Mouse (Mus musculus) inflammation-experienced regulatory T-cells, adult 6 months (primary cell): ENCODE measurements at regions not wholly inside any gene's neighbourhood (a gene's known extent, or its start where the extent isn't known, plus 50 kb on each side); places are given as distances from the start of the nearest gene placed in this dataset.

Experiments
- ATAC-seq: one replicate; pipeline ENCODE4 v1.8.0; 2017

DNA sequence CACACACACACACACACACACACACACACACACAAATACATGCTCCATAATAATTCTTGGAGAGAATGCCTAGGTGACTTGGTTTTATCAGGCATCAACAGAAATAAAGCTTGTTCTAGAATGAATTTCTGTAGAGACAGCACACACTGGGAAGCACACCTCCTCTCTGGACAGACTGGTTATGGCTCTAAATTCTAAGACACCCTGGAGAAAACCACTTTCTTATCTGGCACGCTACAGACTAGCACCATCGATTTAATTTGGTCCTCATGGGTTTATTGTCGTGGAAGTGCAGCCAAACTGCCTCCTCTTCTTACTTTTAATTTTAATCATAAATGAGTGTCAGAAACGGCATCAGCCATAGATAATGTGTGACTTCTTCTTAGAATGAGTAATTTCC lies 422.8 kb upstream of the Adgrl2 start:
- ATAC-seq: no peak

- no peak for ATAC-seq
Observed at GRCm38 (mm10) chr3:149410518-149410917, 420.2 kb upstream of the Adgrl2 start.

DNA sequence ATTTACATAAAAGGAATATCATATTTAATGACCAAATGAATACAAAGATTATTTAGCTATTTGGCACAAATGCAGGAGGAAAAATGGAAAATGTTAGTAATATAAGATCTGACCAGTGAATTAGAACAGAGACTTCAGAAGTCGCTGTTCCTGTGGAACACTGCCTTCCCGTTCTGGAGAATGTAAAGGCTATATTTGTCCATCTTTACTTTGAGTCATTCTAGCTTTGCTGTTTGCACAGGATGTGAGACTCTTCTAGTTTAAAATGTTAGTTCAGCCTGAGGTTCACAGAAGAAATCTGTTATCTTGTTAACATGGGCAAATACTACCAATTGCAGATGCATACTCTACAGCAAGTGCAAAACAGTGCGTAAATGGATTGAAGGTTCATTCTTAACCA lies 418.5 kb upstream of the Adgrl2 start:
- no peak for ATAC-seq

- no peak for ATAC-seq
Observed at GRCm38 (mm10) chr3:149405872-149406271, 415.5 kb upstream of the Adgrl2 start.

GRCm38 (mm10) chr3:149404691-149405090 lies 414.3 kb upstream of the Adgrl2 start:
- ATAC-seq: no peak

DNA sequence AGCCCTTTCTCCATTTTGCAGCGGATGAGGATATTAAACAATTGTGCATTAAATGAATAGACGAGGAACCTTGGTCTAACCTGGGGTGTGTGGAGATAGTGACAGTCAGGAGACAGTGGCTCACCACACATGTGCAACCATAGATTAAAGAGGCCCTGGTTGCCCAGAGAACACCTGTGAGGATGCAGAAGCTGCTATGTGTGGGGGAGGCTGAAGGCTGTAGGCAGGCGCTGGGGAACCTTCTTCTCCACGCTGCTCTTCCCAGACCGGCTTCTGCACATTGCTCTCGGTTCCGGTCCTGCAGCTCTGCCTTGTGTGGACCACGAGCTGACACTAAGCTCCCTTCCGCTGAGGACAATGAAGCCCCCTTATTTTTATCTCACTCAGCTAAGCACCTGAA lies 412.1 kb upstream of the Adgrl2 start:
- ATAC-seq: no peak

DNA sequence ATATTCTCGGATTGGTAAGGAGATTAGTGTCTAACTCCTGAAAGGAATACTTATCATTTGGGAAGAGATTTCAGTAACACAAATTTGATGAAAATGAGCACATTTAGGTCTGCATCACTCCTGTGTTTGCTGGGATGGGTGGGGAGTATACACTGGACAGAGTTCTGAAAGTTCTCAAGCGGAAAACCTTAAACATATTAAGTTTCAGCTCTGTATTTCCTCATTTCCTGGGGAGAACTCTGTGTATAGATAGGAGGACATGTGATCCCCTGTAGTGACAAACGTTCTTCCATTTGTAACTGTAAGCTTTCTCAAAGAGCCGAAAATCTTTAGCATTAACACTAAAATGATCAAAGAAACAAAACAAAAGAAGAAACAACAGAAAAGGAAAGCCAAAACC lies 404.7 kb upstream of the Adgrl2 start:
- ATAC-seq: no peak

DNA sequence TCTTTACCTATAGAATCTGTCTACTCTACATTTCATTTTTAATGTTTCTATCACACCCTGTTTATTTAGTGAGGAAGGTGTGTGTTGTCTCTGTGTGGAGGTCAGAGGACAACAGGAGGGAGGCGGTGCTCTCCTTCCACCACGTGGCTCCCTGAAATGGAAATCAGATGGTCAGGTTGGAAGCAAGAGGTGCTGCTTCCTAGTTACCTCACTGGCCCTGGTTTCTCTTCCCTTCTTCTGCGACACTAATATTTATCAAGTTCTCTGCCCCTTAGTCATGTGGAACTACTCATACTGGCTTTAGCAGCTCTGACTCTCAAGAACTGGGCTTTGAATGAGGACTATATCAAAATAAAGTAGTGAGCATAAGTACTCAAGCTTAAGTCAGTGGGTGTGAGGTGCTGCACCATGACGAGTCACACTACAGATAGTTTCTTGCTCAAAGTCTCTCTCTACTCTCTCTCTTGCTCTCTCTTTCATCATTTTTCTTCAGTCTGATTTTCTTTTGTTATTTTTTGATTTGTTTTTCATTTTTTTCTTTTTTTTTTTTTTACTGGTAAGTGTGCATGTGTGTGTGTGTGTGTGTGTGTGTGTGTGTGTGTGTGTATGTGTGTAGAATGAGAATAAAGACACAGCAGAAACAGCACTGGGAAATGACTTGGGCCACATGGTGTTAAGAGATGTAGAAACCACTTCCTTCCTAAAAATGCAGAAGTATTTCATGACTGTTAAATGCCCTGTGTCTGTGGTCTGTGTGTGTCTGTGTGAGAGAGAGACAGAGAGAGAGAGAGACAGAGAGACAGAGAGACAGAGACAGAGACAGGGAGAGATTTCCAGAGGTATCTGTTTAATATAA lies 403.2 kb upstream of the Adgrl2 start:
- no peak for ATAC-seq

DNA sequence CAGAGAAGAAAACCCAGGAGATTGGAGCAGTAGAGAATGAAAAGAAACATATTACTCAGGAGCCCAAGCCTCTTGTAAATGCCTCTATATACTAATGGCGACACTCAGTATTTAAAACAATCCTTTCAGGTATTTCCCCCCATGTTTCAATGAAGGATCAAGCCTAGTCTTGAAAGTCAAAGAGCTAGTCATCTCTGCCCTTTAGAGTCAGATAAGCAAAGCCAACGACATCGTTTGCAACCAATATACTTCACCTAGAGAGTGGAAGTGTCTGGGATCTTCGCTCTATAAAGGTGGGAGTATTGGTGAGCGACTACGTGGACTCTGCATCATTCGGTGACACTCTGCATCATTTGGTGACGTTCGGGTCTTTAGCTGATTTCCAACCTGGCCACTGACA lies 401.8 kb upstream of the Adgrl2 start:
- ATAC-seq: no peak

- ATAC-seq: no peak
Observed at GRCm38 (mm10) chr3:149387537-149387936, 397.2 kb upstream of the Adgrl2 start.

- ATAC-seq: no peak
Observed at GRCm38 (mm10) chr3:149386027-149386426, 395.7 kb upstream of the Adgrl2 start.

DNA sequence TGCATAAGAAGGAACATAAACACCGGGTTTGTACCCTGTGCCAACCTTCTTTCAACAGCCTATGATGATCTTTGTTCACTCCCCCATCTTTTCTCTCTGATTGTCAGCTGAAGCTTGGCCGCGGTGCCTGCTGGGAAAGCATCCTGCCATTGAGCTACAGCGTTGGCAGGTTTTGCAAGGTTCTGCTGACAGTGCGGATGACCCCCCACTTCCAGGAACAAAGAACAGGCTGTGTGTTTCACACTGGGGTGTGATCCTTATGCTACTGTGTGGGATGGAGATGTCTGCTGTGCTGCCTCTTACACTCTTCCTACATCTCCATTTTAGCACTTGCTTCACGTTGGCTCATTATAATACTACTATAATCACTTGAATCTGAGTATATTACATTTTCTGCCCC lies 395.0 kb upstream of the Adgrl2 start:
- ATAC-seq: no peak

DNA sequence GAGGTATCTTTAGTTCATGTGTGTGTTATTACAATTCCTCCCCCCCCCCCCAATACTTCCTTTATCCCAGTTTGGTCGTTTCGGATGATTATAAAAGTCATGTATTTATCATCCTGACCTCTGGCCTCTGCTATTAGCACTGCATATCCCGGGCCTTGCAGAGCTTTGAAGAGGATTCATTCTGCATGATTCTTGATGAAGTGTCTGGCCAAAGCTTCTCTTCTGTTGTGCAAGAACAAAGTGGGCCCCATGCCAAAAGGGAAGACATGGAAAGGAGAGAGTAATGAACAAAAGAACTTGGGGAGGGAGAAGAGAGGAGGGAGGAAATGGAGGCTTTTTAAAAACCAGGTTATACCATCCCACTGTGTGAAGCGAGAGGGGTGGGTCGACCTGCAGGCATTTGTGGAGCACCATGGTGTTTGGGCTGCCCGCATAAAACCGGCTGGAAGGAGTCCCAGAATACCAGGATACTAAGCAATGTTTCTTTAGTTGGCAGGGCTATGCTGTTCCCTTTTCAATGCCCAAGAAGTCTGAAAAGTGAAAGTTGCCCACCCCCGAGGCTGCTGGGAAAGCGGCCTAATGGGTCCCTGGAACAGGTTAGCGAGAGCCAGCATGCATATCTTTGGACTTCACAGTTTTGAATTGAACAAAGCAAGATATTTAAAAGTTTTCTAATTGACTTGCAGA lies 391.3 kb upstream of the Adgrl2 start:
- ATAC-seq: no peak

GRCm38 (mm10) chr3:149381051-149381450 lies 390.7 kb upstream of the Adgrl2 start:
- no peak for ATAC-seq

GRCm38 (mm10) chr3:149379866-149380472 lies 389.6 kb upstream of the Adgrl2 start:
- no peak for ATAC-seq

DNA sequence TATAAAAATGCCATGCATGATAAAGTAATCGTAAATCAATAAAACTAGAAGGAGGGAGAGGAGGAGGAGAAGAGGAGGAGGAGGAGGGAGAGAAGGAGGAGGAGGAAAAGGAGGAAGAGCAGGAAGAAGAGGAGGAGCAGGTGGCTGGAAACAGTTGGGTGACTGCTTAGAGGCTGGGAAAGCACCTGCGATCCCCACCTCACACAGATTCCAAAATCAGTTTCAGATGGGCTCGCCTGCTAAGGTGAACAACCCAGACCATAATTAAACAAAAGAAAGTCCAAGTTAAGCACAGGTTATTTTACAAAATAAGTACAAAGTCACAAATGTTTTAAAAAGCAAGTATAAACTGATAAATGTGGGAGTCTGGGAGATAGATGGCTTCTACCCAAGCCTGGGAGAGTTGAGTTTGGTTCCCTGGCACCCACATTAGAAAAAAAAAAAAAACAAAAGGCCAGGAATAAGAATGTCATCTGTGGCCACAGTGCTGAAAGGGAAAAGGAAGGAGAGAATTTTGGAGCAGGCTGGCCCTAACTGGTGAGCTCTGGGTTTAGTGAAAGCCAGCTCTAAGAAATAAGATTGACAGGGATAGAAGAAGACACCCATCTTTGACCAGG lies 389.0 kb upstream of the Adgrl2 start:
- no peak for ATAC-seq

- ATAC-seq: no peak
Observed at GRCm38 (mm10) chr3:149371439-149371838, 381.1 kb upstream of the Adgrl2 start.

GRCm38 (mm10) chr3:149370517-149371227 lies 380.3 kb upstream of the Adgrl2 start:
- ATAC-seq: no peak

DNA sequence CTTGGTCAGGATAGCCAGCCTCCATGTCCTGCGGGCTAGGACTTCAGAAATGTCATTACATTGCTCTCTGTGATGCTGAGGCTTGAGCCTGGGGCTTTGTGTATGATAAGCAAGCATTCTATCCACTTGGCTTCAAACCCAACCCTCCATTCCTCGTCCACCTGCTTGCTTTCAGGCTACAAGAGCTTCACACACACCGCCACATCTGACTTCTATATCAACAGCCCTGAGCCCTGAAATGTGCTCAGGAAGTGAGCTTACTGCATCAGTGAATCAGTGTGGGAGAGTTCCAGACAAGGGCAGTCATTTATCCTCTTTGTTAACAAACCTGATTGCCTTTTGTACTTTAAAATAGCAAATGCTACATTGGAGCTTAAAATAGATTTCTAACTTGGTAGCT lies 377.5 kb upstream of the Adgrl2 start:
- ATAC-seq: no peak

- no peak for ATAC-seq
Observed at GRCm38 (mm10) chr3:149360164-149360563, 369.8 kb upstream of the Adgrl2 start.

- ATAC-seq: no peak
Observed at GRCm38 (mm10) chr3:149358570-149359193, 368.3 kb upstream of the Adgrl2 start.

DNA sequence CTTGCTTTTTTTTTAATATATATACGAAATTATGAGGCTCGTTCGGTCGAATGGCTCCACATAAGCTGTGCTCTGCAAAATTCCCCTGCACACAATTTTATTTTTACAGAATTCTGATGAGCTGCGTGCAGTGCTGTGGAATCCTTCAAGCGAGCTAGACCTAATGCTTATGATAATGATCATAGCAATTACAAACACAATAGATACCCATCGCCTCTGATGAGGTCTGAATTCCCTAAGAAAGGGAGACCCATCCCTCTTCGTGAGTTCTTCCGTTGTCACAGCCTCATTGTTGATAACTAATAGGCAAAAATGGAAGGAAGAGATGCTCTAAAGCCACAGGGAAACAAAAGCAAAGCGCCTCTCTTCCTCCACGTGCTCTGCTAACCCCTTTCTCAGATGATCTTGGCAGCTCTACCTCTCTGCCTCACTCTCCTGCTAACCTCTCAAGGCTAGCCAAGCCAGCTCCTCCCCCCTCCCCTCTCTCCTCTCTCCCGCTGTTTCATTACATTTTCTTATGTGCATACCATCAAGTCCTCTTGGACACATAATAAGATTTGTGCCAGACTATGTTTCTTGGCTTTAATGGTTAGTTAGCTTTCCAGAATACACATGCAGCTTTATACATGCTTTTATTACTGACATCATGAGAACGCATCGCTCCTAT lies 367.7 kb upstream of the Adgrl2 start:
- ATAC-seq: no peak
